Mouse (Mus musculus) gastrocnemius, adult 8-10 months (tissue): Measurements from ENCODE around the gene Stx12. TPM values are rescaled to one million over a fixed set of nuclear protein-coding genes. Genes with fewer than 3 reads are reported as not detected.
A peak's percentile ranks its signal among the peaks of the same experiment; 100 is the strongest.

ENCODE experiments used
- DNase-seq, 2 experiments: peaks; one replicate each; pipeline ENCODE4 v3.0.0; 2022; ENCODE audit warnings: low spot score in 2 of 2
- total RNA-seq, 4 experiments: library from RNA; stranded (reverse); gene quantifications; 2 replicates each; pipeline ENCODE4 v1.2.4; 2022

Stx12 gene
- total RNA-seq, 4 experiments from 2014 or later: 26.7 to 28.9 (median 27.8) TPM

DNA sequence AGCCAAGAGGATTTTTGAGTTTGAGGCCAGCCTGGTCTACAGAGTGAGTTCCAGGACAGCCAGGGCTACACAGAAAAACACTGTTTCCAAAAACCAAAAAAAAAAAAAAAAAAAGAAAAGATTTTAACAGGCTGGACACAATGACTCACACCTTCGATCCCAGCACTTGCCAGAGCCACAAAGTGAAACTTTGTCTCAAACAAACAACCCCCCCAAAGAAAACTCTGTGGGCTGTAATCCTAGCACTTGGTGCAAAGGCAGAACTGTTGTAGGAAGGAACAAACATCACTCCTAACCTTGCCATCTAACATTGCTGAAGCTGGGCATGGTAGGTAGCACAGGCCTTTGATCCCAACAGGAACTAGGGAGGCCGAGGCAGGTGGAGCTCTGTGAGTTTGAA, 19.5 kb downstream of the Stx12 start:
- no peak for DNase-seq

- no peak for DNase-seq
Measured at GRCm38 (mm10) chr4:132863012-132863411, 21.3 kb downstream of the Stx12 start.

GRCm38 (mm10) chr4:132860880-132861279, 23.4 kb downstream of the Stx12 start:
- DNase-seq: no peak

DNA sequence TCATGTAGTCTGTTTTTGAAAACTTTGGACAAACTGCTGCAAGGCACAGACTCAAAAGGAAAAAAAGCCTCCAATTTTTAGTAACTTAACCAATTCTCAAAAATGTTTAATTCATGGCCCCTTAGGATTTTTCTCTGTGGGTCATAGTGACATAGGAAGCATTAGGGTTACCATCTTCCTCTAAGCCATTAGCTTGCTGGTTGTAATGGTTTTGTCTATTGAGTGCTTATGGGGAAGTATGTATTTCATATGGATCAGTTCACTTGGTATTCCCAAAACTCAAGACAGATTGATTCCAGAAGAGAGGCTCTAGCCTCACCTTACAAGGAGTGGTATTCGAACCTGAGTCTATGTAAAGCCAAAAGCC, 40.6 kb downstream of the Stx12 start:
- no peak for DNase-seq

- peak; percentile 68 to 86 for DNase-seq
Measured at GRCm38 (mm10) chr4:132842970-132843704, 41.2 kb downstream of the Stx12 start, which contains the start of gene Ppp1r8. Gene Ppp1r8 (minus strand): TSS chr4:132843169.

GRCm38 (mm10) chr4:132842281-132842906, 41.9 kb downstream of the Stx12 start:
- DNase-seq: no peak

GRCm38 (mm10) chr4:132841493-132841892, 42.8 kb downstream of the Stx12 start:
- DNase-seq: no peak

- peak; percentile 14 to 23 for DNase-seq
Measured at GRCm38 (mm10) chr4:132823614-132824366, 60.5 kb downstream of the Stx12 start.

DNA sequence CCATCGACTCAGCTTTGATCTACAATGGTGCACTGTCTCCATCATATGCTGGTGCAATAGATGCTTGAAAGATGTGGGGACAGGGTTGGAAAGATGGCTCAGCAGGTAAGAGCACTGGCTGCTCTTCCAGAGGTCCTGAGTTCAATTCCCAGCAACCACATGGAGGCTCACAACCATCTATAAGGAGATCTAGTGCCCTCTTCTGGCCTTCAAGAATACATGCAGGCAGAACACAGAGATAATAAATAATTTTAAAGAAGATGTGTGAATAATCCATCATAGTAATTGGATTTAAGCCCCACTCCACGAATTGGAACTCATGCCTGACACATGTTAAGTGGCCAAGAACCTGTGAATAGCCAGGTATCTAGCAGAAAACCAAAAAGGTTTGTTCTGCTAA, 65.9 kb downstream of the Stx12 start:
- no peak for DNase-seq

DNA sequence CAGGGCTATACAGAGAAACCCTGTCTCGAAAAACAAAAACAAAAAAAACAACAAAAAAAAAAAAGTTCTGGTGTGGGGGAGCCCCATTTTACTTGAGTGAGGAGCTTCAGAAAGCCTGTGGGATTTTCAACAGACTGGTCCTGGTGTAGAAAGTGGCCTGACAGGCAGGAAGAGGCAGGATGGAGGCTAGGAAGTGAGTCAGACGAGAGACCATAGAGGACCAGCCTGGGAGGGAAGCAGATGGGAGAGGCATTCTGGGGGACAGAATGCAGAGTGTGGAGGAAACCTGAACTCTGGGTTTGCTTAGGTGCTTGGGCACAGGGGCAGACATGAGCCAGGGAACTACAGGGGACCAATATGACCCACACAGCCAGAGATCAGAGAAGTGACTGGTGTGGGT, 67.5 kb downstream of the Stx12 start:
- DNase-seq: no peak

- no peak for DNase-seq
Measured at GRCm38 (mm10) chr4:132816404-132816803, 67.9 kb downstream of the Stx12 start.

GRCm38 (mm10) chr4:132809621-132810020, 74.7 kb downstream of the Stx12 start:
- no peak for DNase-seq

DNA sequence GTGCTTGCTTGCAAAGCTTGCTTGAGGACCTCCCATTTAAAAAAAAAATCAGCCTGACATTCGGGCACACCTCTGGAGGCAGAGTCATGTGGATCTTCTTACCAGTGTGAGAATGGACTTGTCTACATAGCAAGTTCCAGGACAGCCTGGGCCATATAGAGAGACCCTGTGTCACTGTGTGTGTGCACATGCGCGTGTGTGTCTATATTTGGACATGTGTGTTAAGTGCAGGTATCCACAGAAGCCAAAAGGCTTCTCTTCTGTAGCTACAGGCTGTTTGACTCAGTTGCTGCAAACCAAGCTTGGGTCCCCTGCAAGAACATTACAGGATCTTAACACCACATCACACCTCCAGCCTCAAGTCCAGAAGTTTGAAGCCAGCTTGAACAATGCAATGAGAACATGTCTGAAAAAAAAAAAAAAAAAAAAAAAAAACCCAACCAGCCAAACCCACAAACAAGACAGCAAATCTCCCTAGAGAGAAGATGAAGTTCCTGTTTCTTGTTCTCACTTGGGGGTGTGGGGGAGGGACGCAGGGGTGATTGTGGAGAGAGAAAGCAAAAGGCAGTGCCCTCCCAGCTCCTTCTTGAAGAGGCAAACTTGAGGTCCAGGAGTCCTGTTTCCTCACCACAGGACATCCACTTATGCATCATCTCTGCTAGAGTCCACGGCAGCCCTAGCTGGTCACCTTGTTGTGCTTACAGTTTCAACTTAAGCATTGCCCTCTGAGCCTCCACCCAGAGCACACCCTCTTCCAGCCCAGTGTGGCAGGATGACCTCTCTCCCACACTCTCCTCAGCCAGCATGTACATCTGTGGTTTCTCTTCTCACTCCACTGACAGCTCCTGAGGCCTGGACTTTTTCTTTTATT, 76.3 kb downstream of the Stx12 start:
- DNase-seq: no peak

DNA sequence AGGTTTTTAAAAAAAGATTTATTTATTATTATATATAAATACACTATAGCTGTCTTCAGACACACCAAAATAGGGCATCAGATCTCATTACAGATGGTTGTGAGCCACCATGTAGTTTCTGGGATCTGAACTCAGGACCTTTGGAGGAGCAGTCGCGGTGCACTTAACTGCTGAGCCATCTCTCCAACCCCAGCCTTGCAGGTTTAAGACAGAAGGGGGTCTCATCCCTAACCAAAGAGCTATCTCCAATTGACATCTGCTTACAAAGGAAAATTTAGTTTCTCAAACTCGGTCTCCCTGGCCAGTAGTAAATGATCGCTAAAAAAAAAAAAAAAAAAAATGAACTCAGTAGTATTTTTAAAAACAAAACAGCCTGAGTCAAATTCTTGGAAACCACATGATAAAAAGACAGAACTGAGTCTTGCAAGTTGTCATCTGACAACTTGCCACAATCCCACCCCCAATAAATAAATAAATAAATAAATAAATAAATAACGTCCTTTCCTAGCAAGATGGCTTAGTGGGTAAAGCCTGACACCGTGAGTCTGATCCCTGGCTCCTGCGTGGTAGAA, 77.6 kb downstream of the Stx12 start:
- no peak for DNase-seq

DNA sequence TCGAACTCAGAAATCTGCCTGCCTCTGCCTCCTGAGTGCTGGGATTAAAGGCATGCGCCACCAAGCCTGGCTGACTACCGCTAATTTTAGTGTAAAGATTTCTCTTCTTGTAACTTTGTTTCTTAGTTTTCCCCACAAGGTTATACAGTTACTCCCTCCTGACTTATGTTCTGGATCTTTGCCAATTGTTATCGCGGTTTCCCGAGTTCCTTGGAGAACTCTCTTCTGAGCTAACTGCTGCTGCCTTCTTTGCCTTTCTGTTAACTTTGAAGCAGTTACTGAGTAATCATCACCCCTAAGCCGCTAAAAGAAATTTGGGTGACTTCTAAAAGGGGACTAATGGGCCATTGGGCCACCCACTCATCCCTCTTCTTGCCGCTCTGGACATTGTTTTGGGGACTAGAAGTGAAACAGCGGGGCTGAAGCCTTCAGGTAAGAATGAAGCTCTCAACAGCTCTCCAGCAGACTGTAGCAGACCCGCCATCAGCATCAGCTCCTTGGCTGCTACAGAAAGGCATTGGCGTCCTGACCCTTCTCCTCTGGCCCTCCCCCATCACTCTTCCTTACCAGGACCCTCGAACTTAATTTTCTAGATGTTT, 78.6 kb downstream of the Stx12 start:
- no peak for DNase-seq

DNA sequence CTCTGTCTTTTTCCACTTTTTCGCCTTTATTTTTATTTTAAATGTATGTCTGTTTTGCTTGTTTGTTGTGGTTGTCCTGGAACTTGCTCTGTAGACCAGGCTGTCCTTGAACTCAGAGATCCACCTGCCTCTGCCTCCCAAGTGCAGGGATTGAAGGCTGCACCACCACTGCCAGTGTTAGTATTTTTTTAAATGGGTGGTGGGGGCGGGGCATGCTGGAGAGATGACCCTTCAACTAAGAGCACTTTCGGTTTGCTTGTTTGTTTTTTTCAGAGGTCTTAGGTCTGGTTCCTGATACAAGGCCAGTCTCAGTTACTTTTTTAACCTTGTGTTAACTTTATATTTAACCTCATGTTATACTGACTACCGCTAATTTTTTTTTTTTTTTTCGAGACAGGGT, 79.2 kb downstream of the Stx12 start:
- DNase-seq: no peak

DNA sequence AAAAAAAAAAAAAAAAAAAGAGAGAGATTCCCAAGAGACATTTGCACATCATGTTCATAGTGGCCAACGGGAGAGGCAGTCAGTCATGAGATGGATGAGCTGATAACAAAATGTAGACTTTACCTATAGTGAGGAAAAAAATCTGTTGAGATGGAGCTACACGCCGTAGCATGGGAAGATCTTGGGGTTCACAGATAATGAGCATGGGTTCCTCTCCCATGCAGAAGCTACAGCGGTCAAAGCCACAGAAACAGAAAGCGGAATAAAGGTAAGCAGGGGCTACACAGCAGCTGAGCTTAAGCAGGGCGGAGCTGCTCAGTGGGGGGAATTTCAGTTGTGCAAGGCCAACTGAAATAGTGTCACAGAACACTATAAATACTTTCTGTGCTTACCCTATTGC, 80.0 kb downstream of the Stx12 start:
- no peak for DNase-seq

DNA sequence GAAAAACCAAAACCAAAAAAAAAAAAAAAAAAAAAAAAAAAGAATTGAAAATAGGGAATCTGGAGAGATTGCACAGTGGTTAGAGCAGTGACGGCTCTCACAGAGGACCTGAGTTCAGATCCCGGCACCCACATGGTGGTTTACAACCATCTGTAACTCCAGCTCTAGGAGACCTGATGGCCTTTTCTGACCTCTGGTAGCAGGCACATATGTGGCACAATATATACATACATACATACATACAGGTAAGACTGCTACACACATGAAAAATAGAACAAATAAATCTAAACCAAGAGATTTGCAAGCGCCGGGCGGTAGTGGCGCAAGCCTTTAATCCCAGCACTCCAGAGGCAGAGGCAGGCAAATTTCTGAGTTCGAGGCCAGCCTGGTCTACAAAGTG, 80.4 kb downstream of the Stx12 start:
- no peak for DNase-seq
